Mouse (Mus musculus): ENCODE measurements at regions not wholly inside any gene's neighbourhood (a gene's known extent, or its start where the extent isn't known, plus 50 kb on each side); places are given as distances from the start of the nearest gene placed in this dataset.

DNA sequence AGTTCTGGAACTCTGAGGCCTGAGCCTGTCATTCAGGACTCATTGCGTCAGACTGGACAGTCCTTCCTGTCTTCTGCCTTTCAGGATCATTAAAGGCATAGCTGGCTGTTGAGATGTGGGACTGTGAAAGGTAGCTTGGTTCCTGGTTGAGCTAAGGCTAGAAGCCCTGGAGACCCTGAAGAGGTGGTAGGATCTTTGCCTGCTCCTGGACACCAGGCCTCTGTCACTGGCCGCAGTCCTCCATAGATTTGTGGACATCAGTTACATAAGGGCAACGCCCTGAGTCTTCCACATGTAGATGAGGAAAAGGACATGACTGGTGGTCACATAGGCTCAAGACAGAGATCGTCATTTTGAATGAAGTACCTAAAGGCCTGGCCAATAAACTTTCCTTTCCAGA lies 127.9 kb downstream of the Opa1 start:
- DNase-seq, result no peak

- DNase-seq, result no peak
Measured at GRCm38 (mm10) chr16:29707656-29708055, 128.5 kb downstream of the Opa1 start.

DNA sequence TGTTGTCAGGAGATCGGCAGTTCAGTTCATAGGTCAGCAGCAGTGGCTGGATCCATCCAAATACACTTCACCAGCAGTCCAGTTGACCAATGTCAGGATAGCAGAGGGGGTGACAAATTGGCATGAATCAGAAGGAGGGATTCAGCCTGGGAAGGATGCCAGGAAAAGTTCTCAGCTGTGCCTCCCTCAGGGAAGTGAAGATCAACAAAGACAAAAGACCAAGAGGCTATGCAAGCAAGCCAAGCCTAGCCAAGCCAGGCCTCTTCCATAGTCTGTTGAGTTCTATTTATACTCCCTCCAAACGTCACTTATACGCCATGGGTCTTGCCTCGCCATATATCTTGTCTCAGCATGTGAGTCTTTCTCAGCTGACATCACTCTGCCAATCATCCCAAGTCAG lies 129.9 kb downstream of the Opa1 start:
- DNase-seq, result no peak

GRCm38 (mm10) chr16:29711386-29711785 lies 132.3 kb downstream of the Opa1 start:
- DNase-seq, result no peak

DNA sequence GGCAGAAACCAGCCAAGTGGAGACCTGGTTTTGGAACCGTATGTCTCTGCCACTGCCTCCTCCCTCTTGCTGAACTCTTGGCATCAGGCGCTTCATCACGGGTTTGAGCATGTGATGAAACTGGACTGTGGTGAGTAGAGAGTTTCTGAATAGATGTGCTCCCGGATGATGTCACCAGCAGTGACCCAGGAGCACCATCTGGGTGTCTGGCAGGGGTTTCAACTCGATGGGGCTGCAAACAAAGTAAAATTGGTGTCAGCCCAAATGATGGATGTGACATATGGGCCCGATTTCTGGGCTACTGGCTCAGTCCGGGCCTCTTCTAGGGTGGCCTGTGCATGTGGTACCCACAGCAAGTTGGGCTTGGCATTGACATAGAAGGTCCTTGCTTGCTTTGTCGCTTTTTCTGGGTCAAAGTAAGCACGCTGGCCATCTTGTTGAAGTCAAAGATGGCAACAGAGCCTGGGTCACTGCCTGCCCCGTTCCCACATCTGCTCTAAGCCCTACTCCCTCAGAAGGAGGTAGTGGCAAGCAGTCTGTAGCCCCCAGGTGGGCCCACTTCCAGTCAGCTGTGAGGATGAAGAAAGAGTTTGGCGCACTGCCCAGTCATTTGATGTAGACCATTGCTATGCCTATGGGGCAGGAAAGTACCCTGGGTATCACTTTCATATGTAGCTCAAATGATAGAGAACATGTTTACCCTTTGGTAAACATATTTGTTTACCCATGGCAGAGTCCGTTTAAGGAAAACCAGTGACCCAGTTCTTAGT lies 133.0 kb downstream of the Opa1 start:
- no peak for DNase-seq

- DNase-seq, result no peak
Measured at GRCm38 (mm10) chr16:29714612-29715127, 135.5 kb downstream of the Opa1 start.

DNA sequence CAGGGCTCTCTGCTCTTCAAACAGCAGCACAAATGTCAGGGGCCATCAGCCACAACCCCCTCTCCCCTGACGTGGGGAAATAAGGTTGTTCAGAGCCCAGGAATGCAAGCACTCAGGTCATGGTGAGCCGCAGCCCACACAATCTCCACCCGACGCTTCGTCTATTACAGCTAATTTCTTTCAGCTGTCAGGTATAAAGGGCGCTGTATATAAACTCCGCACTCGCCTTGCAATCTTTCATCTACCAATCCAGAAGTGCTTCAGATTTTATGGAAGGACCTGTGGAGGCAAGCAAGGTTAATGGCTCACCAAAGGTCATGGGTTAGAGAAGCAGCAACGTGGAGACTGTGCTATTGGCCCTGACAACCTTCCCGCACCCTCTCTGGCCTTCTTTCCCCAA lies 139.8 kb downstream of the Opa1 start:
- no peak for DNase-seq

DNA sequence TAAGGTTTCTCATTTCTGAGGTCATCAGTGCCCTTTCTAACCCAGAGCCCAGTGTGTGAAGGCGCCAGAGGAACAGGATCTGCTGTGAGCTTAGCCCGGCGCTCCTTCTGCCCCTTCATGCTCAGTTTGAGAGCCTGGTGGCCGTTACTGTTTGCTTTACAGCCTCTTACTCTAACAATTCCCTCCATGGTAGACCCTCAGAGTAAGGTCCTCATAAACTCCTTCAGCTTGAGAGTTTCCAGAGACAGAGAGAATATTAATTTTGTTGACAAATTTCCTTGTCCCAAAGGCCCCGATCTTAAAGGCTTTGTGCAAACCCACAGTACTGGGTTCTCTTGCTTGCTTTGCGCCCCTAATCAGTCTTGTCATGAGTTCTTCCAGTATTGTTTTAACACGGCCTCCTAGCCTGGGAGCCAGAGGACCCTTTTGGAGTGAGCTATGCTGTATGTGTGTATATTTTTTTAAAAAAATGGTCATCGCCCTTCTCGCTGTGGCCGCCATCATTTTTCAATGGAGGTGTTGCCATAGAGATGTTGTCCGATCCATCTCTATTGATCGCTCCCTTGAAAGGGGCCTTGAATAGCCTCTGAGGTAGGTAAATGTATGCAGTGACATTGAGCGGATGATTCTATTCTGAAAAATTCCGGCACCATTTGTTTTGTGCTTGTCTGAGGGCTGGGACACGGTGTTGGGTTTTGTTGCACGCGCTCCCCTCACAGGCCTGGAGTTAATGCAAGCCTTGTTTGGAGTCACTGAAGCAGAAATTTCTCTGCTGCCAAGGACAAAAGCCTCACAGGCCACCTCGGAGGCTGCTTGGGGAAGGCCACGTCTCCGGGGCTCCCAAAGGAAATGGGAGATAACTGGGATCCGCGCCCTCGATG lies 140.7 kb downstream of the Opa1 start:
- DNase-seq, result no peak

GRCm38 (mm10) chr16:29725153-29725552 lies 146.0 kb downstream of the Opa1 start:
- DNase-seq, result no peak

GRCm38 (mm10) chr16:29725563-29725962 lies 146.4 kb downstream of the Opa1 start:
- no peak for DNase-seq

DNA sequence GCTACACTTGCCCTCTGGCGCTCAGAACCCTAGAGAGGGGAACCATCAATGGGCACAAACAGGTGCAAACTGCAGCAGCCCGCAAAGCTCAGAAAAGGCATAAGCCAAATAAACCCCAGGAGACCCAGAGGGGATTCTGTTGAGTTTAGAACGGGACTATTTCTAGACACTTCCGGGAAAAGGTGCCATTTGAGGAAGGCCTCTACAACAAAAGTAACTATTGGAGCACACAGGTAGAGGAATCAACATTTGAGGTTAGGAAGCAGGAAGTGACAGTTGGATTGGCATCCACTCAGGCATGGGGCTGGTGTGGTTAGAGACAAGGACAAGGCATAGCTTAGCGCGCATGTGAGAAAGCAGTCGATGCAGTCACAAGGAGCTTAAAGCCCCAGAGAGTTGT lies 148.3 kb downstream of the Opa1 start:
- no peak for DNase-seq

DNA sequence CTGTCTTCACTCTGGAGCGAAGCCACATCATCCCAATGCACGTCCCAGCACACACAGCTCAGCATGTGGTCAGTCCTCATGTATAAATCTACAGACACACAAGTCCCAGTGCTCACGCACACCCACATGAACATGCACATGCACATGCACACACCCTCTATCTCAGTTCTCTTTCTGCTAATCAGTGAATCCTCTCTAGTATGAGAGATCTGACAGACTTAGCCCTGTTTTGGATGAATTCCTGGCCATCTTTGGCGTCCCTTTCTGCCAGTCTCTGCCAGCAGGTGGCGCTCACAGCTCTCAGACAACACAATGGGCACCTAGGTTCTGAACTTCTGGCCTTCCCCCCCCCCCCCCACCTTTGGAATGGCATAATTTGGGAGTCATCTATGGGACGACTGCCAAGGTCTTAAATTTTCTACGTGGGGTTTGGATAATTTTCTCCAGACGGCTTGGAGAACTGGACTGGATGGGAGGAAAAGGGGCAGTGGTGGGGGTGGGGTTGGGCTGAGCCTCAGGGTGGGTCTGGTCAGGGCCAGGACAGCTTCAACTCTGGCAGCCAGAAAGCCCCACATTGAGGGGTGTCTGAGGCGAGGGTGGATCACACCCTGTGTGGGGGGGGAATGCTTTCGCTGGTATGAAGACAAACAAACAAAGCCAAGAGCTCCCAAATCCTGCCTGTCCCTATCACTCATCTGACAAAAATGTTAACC lies 149.8 kb downstream of the Opa1 start:
- DNase-seq, result peak; percentile 72

DNA sequence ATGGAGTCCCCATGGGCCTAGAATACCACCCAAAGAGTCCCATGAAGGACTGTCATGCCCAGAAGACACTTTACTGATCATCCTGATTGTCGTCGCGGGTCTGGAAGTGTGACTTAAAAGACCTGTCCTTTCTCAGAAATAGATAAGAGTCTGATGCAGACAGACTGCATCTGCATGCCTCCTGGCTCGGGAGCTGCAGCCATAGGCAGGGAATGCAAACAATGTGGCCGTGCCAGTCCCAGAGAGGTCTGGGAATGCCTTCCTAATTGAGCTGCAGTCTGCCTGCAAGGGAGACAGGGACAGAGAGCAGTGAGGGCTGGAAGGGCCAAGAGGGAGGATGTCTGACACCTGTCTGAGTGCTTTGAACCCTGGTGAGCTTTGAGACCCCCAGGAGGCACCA lies 150.9 kb downstream of the Opa1 start:
- DNase-seq, result no peak

DNA sequence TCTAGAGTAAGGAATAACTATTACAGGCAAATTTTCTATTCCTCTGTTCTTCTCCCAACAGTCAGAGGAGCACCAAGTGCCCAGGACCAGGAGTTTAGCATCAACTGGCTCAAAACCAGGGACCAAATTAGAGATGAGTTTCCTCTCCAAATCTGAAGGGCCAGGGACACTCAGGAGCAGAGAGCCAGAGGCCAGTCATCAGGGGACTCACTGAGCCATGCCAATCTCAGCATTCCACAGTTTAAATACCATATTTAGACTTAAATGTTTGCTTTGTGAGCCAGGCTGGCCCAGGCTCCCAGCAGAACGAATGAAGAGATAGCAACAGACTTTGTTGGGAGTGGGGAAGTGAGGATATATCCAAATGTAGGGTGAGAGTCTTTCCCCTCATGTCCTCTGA lies 153.8 kb downstream of the Opa1 start:
- DNase-seq, result no peak

DNA sequence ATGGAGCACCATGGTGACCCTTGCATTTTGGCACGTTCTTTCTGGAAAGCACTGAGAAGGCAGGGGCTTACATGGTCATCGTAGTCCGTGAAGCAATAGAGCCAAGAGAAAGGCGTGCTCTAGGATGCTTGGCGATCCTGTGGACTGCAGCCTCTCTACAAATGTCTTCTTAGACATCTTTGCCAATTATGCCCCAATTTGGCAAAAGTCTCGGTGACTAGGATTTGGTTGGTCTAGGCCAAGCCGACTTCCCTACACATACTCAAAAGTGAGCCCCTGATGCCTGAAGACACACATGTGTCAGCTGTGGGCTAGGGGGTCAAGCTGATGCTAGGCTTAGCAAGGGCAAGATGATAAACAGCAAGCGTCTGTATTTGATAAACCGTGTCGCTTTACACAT lies 154.7 kb downstream of the Opa1 start:
- DNase-seq, result no peak

- no peak for DNase-seq
Measured at GRCm38 (mm10) chr16:29734324-29734723, 155.2 kb downstream of the Opa1 start.

DNA sequence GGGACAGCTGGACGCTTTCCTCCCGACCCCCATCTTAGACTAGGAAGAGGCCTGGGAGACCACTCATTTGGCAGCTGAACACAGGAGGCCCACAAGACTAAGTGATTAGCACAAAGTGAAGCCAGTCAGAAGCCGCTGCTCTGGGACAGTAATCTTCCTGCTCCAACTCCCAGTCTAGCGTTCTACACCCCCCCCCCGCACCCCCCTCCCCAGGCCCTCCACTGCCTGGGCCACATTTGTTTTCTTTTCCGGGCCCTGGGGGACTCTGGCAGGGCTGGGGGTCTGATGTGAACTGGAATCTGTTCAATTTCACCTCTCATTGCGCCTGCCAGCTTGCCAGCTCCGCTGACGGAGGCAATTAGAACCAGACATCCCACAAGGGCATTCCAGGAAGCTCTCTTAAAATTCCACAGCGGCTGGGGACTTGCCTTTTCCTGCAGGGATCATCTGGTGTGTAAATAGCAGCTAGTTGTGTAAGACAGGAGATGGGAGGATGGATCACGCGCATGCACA lies 155.7 kb downstream of the Opa1 start:
- peak; percentile 38 for DNase-seq

DNA sequence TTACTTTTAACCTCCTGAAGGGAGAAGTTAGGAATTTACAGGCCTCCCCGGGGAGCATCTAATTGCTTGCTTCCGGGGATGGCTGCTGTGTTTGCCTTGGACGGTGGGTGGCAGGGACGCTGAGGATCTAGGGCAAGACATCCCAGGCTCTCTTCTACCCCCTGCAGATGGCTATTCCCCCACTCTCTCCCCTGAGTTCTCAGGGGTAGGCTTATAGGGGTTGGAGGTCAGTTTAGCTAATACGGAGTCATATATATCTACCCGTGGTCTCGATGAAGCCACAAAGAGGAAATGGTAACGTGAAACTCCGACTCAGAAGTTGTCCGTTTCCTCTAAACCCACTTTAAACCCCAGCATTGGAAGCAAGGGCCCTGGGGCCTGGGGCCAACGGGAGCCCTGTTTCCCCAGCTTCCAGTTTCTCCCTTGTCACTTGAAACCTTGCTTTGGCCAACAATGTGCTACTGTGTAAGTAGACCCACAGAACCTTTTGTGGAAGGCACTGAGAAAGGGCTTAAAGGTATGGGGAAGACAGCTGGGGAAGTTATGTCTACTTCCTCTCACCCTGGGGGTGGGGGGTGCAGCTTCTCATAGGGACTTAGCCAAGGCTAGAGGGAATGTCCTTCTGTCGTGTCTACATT lies 156.4 kb downstream of the Opa1 start:
- no peak for DNase-seq

DNA sequence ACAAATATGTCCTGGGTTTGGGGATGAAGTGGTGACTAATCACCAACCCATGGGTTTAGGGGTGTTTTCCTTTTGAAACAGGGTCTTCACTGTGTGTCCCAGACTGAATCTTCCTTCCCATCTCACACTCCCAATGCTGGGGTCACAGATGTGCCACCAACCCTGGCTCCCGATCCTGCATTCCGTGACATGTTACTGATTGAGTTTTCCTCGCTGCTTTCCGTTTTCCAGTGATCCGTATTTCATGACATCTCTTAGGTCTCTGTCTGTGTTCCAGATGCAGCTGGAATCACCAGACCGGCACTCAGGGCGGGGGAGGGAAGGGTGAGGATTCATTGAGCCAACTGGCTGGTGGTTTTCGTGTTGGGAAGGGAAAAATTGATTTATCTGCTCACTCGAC lies 157.1 kb downstream of the Opa1 start:
- DNase-seq, result no peak

DNA sequence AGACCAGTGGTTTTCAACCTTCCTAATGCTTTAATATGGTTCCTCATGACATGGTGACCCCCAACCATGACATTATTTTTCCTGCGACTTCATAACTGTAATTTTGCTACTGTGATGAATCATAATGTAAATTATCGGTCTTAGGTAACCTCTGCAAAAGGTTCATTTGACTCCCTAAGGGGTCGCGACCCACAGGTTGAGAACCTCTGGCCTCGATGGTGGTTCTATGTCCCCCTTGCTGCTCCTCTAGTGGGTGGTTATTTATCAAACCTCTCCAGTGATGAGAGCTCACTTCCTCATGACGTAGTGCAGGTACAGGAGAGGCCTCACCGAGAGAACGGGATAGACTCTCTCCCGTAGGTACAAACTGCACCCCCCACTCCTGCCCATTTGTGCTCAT lies 158.9 kb downstream of the Opa1 start:
- DNase-seq, result no peak

DNA sequence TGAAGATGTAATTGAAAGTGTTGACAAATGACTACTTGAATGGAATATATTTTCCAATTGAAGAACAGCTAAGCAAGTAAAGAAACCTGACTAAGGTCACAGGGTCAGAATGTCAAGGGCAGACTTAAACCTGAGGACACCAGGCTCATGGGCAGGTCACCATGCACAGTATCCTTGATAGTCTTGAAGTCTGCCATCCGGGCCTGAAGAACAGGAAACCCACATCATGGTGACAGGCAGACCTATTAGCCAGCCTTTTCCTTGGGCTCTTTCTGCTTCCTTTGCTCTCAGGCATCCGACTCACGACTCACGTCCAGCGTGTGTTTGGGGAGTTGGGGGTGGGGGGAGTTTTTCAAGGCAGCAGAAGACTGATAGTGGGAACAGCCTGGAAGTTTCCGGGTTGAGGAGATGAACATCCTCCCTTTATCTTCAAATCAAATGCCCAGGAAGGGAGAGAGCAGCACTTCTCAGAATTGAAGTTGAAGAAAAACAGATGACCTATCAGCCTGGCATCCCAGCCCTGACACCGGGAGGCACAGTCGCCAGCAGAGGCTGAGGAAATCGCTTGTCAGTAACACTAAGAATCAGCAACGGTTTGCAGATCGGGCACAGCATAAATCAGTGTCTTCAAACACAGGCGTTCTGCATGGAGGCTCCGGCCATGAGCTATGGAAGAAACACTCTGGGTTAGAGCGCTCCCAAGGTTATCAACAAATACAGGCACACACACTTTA lies 163.5 kb downstream of the Opa1 start:
- no peak for DNase-seq

DNA sequence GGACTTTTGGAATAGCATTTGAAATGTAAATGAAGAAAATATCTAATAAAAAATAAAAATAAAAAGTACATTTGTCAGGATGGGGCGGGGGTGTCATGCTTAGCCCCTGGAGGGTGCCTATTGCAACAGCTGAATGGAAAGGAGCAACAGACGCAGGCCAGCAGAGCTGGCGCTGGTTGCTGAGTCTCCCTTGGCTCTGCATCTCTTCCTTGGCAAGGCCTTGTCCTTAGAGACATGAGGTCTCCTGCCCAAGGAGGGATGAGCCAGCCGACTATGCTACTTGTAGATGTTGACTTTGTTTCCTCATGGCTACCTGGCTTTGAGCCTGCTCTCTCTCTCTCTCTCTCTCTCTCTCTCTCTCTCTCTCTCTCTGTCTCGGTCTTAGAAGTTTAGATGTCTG lies 166.4 kb downstream of the Opa1 start:
- DNase-seq, result no peak
